Mouse (Mus musculus): ENCODE measurements around the gene Rnf11. TPM values are rescaled to one million over a fixed set of nuclear protein-coding genes. Genes with fewer than 3 reads are reported as not detected.

Gene Rnf11
- total RNA-seq, 1 experiment, result 19.3 TPM

DNA sequence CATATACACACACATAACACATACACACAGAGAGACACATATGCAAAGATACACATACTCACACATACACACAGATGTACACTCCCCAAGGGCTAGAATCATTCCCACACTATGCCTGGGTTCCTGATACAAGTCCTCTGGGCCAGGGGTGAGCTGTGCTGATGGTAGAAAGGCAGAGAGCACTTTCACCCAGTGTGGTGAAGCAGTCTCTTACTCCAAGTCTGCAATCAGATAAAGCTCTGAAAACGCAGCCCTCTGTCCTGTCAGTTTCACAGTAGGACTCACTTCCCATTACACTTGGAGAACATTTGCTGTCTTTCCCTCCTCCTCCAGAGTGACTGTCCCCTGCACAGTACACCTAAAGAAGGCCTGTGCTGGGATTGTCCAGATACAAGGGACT lies 57.5 kb downstream of the Rnf11 start:
- Histone ChIP-seq H3K4me3 (ENCODE audit: insufficient read depth in 1 of 2, low read depth in 1 of 2, low read length in 2 of 2, poor library complexity in 1 of 2, severe bottlenecking in 1 of 2) (no peak overlapping the region), H3K4me1 (ENCODE audit: control insufficient read depth in 2 of 2, insufficient read depth in 2 of 2, low read length in 2 of 2, poor library complexity in 1 of 2) (peaks cover 0 to 8% of the 10 kb centered on the region in 2 experiments; a peak in 1 of 4 replicates), H3K9me3 (ENCODE audit: control insufficient read depth, insufficient read depth, low read depth, low read length) (no peaks in the 10 kb centered on the region), H3K27ac (ENCODE audit: insufficient read depth, low read depth, low read length, poor library complexity, severe bottlenecking) (no peak overlapping the region), H3K9ac (ENCODE audit: insufficient read depth, low read depth, low read length, poor library complexity, severe bottlenecking) (no peak overlapping the region), H3K36me3 (ENCODE audit: control insufficient read depth, insufficient read depth, low read length, poor library complexity, severe bottlenecking) (no peaks in the 10 kb centered on the region)
- DNase-seq (ENCODE audit: low read depth, low spot score), result no peak
- in situ Hi-C loops (cut with MboI; ENCODE audit: low sequenced_read_pairs in 2 of 2, unreplicated experiment in 2 of 2), result no loop called here
- TF ChIP-seq ZC3H11A (IDR thresholded peaks at IDR 0.05; ENCODE audit: borderline replicate concordance, low read depth, low read length) (no peak), ZNF384 (IDR thresholded peaks at IDR 0.05; ENCODE audit: low read depth, low read length) (no peak), CHD2 (IDR thresholded peaks at IDR 0.05; ENCODE audit: low read depth, low read length) (no peak), MAFK (IDR thresholded peaks at IDR 0.05; ENCODE audit: insufficient read depth, low read depth, low read length) (no peak), HCFC1 (IDR thresholded peaks at IDR 0.05; ENCODE audit: borderline replicate concordance, insufficient read depth, low read length) (no peak)

DNA sequence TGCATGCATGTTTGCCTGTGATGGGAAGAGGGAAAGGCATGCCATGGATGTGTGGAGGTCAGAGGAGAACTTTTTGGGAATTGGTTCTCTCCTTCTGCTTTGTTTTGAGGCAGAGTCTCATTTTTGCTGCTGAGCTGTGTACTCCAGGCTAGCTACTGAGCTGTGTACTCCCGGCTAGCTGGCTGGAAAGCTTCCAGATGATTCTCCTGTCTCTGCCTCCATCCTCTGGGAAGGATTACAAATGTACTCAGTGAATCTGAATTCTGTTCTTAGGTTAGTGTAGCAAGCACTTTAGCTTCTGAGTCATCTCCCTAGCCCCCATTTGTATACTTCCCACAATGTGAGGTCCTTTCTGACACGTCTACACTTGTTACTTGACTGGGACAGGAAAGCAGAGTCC lies 61.1 kb downstream of the Rnf11 start:
- Histone ChIP-seq H3K4me3 (ENCODE audit: insufficient read depth in 1 of 2, low read depth in 1 of 2, low read length in 2 of 2, poor library complexity in 1 of 2, severe bottlenecking in 1 of 2) (no peak overlapping the region), H3K9ac (ENCODE audit: insufficient read depth, low read depth, low read length, poor library complexity, severe bottlenecking) (no peak overlapping the region), H3K36me3 (ENCODE audit: control insufficient read depth, insufficient read depth, low read length, poor library complexity, severe bottlenecking) (no peaks in the 10 kb centered on the region), H3K9me3 (ENCODE audit: control insufficient read depth, insufficient read depth, low read depth, low read length) (no peaks in the 10 kb centered on the region), H3K27ac (ENCODE audit: insufficient read depth, low read depth, low read length, poor library complexity, severe bottlenecking) (no peak overlapping the region), H3K4me1 (ENCODE audit: control insufficient read depth in 2 of 2, insufficient read depth in 2 of 2, low read length in 2 of 2, poor library complexity in 1 of 2) (peaks cover 2 to 10% of the 10 kb centered on the region in 2 experiments; a peak in 1 of 4 replicates)
- no peak for DNase-seq (ENCODE audit: low read depth, low spot score)
- TF ChIP-seq MAFK (IDR thresholded peaks at IDR 0.05; ENCODE audit: insufficient read depth, low read depth, low read length) (no peak), CHD2 (IDR thresholded peaks at IDR 0.05; ENCODE audit: low read depth, low read length) (no peak)
- in situ Hi-C loops (cut with MboI; ENCODE audit: low sequenced_read_pairs in 2 of 2, unreplicated experiment in 2 of 2), result no loop called here

DNA sequence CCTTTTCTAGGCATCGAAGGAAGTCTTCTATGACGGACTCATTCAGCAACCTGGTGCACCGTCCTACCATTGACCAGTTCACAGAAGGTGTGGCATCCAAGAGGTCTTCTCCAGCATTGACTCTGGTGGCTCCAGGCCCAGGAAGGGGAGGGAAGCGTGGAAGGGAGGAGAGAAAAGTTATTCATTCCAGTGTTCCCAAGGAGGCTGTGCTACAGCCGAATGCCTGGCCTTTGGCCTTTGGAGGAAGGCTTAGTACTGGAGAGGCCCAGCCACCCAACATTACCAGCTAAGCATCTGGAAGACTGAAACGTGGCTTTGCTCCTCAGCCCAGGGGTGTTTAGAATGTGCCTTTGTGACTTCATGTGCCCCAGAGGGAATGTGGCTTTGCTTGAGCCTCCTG lies 62.1 kb downstream of the Rnf11 start:
- H3K36me3 ChIP-seq (ENCODE audit: control insufficient read depth, insufficient read depth, low read length, poor library complexity, severe bottlenecking), result no peaks in the 10 kb centered on the region
- no peak overlapping the region for H3K4me3 ChIP-seq (ENCODE audit: insufficient read depth in 1 of 2, low read depth in 1 of 2, low read length in 2 of 2, poor library complexity in 1 of 2, severe bottlenecking in 1 of 2)
- no peak overlapping the region for H3K9ac ChIP-seq (ENCODE audit: insufficient read depth, low read depth, low read length, poor library complexity, severe bottlenecking)
- no peak overlapping the region for H3K27ac ChIP-seq (ENCODE audit: insufficient read depth, low read depth, low read length, poor library complexity, severe bottlenecking)
- peaks cover 2 to 10% of the 10 kb centered on the region in 2 experiments; a peak in 1 of 4 replicates for H3K4me1 ChIP-seq (ENCODE audit: control insufficient read depth in 2 of 2, insufficient read depth in 2 of 2, low read length in 2 of 2, poor library complexity in 1 of 2)
- no peaks in the 10 kb centered on the region for H3K9me3 ChIP-seq (ENCODE audit: control insufficient read depth, insufficient read depth, low read depth, low read length)
- no peak for TF ChIP-seq MAFK (IDR thresholded peaks at IDR 0.05; ENCODE audit: insufficient read depth, low read depth, low read length)
- no peak for TF ChIP-seq HCFC1 (IDR thresholded peaks at IDR 0.05; ENCODE audit: borderline replicate concordance, insufficient read depth, low read length)
- no peak for TF ChIP-seq CHD2 (IDR thresholded peaks at IDR 0.05; ENCODE audit: low read depth, low read length)
- no peak for TF ChIP-seq ZC3H11A (IDR thresholded peaks at IDR 0.05; ENCODE audit: borderline replicate concordance, low read depth, low read length)
- no peak for TF ChIP-seq ZNF384 (IDR thresholded peaks at IDR 0.05; ENCODE audit: low read depth, low read length)
- no peak for DNase-seq (ENCODE audit: low read depth, low spot score)
- in situ Hi-C loops (cut with MboI; ENCODE audit: low sequenced_read_pairs in 2 of 2, unreplicated experiment in 2 of 2), result no loop called here

DNA sequence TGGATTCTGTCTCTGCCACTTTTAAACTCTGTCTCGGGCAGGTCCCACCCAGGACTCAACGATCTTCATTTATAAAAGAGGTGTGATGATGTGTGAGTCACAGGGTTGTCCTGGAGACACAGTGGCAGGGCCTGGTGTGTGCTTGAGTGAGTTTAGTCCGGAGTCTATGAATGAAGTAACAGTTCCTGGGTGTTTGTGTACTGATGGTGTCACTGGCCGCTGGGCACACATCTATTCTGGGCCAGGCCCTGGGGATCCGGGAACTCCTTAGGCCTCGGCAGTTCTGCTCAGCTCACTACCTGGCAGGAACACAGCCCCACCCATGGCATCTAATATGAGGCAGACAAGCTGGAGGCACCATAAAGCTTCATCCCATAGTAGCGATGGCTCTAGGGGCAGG lies 62.9 kb downstream of the Rnf11 start:
- no peaks in the 10 kb centered on the region for H3K9me3 ChIP-seq (ENCODE audit: control insufficient read depth, insufficient read depth, low read depth, low read length)
- no peaks in the 10 kb centered on the region for H3K36me3 ChIP-seq (ENCODE audit: control insufficient read depth, insufficient read depth, low read length, poor library complexity, severe bottlenecking)
- no peak for TF ChIP-seq MAFK (IDR thresholded peaks at IDR 0.05; ENCODE audit: insufficient read depth, low read depth, low read length)
- TF ChIP-seq HCFC1 (IDR thresholded peaks at IDR 0.05; ENCODE audit: borderline replicate concordance, insufficient read depth, low read length), result no peak
- no peak for TF ChIP-seq ZC3H11A (IDR thresholded peaks at IDR 0.05; ENCODE audit: borderline replicate concordance, low read depth, low read length)
- TF ChIP-seq CHD2 (IDR thresholded peaks at IDR 0.05; ENCODE audit: low read depth, low read length), result no peak
- TF ChIP-seq ZNF384 (IDR thresholded peaks at IDR 0.05; ENCODE audit: low read depth, low read length), result no peak
- in situ Hi-C loops (cut with MboI; ENCODE audit: low sequenced_read_pairs in 2 of 2, unreplicated experiment in 2 of 2), result no loop called here
- no peak overlapping the region for H3K4me3 ChIP-seq (ENCODE audit: insufficient read depth in 1 of 2, low read depth in 1 of 2, low read length in 2 of 2, poor library complexity in 1 of 2, severe bottlenecking in 1 of 2)
- peaks cover 2 to 10% of the 10 kb centered on the region in 2 experiments; a peak in 1 of 4 replicates for H3K4me1 ChIP-seq (ENCODE audit: control insufficient read depth in 2 of 2, insufficient read depth in 2 of 2, low read length in 2 of 2, poor library complexity in 1 of 2)
- DNase-seq (ENCODE audit: low read depth, low spot score), result no peak
- no peak overlapping the region for H3K27ac ChIP-seq (ENCODE audit: insufficient read depth, low read depth, low read length, poor library complexity, severe bottlenecking)
- no peak overlapping the region for H3K9ac ChIP-seq (ENCODE audit: insufficient read depth, low read depth, low read length, poor library complexity, severe bottlenecking)
